Mouse (Mus musculus) lung, embryonic 15.5 days (tissue): ENCODE data around the gene Gclc. TPM values are rescaled to one million over a fixed set of nuclear protein-coding genes. Genes with fewer than 3 reads are reported as not detected.
A peak's percentile ranks its signal among the peaks of the same experiment; 100 is the strongest.

Experiments
- ATAC-seq: fragments of 200-750 bp; cut with Nextera tagmentation; 2 replicates; pipeline ENCODE4 v1.8.0; 2017; ENCODE audit warnings: moderate number of reproducible peaks, borderline replicate concordance; ENCODE audit not compliant: low FRiP score, low TSS enrichment; ENCODE audit errors: extremely low read depth
- H3K27ac ChIP-seq: fragments of 300-500 bp; sonication (generic); 2 replicates; pipeline ENCODE4 v1.5.1; 2015; ENCODE audit warnings: moderate library complexity, mild to moderate bottlenecking, inconsistent platforms
- H3K27me3 ChIP-seq: fragments of 300-500 bp; sonication (generic); 2 replicates; pipeline ENCODE4 v1.6.1; 2015; ENCODE audit warnings: inconsistent platforms
- H3K36me3 ChIP-seq: fragments of 300-500 bp; sonication (generic); 2 replicates; pipeline ENCODE4 v1.6.1; 2015; ENCODE audit warnings: inconsistent platforms
- H3K4me1 ChIP-seq: fragments of 300-500 bp; sonication (generic); 2 replicates; pipeline ENCODE4 v1.6.1; 2015; ENCODE audit warnings: inconsistent platforms
- H3K4me2 ChIP-seq: fragments of 300-500 bp; sonication (generic); 2 replicates; pipeline ENCODE4 v1.6.1; 2015; ENCODE audit warnings: inconsistent platforms, mild to moderate bottlenecking, moderate library complexity
- H3K4me3 ChIP-seq: fragments of 300-500 bp; sonication (generic); 2 replicates; pipeline ENCODE4 v1.5.1; 2015; ENCODE audit warnings: mild to moderate bottlenecking, inconsistent platforms
- H3K9ac ChIP-seq: fragments of 300-500 bp; sonication (generic); 2 replicates; pipeline ENCODE4 v1.6.1; 2015; ENCODE audit warnings: inconsistent platforms
- H3K9me3 ChIP-seq: fragments of 300-500 bp; sonication (generic); 2 replicates; pipeline ENCODE4 v1.6.1; 2016; ENCODE audit warnings: inconsistent platforms
- WGBS: fragments of 180-500 bp; shearing (Covaris S2); methylation state at CpG from one replicate; pipeline ENCODE4 v1.1.7; 2015; 5-methylcytosine and 5-hydroxymethylcytosine counted together
- polyA plus RNA-seq: library from polyadenylated mRNA; unstranded; fragments of >200 nt; fragmentation: Nextera tagmentation; extraction: Ambion mirVana; gene quantifications from 2 replicates; pipeline ENCODE4 v1.2.1, GENCODE M21; 2015

Gene Gclc
- polyA plus RNA-seq: 16.1 and 19.8 TPM in 2 replicates

GRCm38 (mm10) chr9:77753853-77754727, at the start of gene Gclc:
TSS of gene Gclc (plus strand) at chr9:77754535.
- H3K27ac ChIP-seq: peak within 1 kb of the TSS; percentile 93
- peak within 1 kb of the TSS; percentile 92 for H3K4me3 ChIP-seq
- H3K4me1 ChIP-seq: peaks cover 25% of the 10 kb centered on the region
- H3K36me3 ChIP-seq: no peaks in the 10 kb centered on the region
- H3K9ac ChIP-seq: peak within 1 kb of the TSS; percentile 79
- H3K27me3 ChIP-seq: no peaks in the 10 kb centered on the region
- 7% methylated on average over 54 of the region's 54 CpGs for WGBS
- peak within 1 kb of the TSS; percentile 65 for H3K4me2 ChIP-seq
- no peaks in the 10 kb centered on the region for H3K9me3 ChIP-seq
- peak; percentile 74 for ATAC-seq

- Histone ChIP-seq H3K27me3 (no peaks in the 10 kb centered on the region), H3K4me3 (no peak overlapping the region), H3K27ac (no peak overlapping the region), H3K9me3 (no peaks in the 10 kb centered on the region), H3K4me2 (no peak overlapping the region), H3K4me1 (no peaks in the 10 kb centered on the region), H3K9ac (no peak overlapping the region), H3K36me3 (no peaks in the 10 kb centered on the region)
- 79% methylated on average over 6 of the region's 6 CpGs for WGBS
- no peak for ATAC-seq
Measured at GRCm38 (mm10) chr9:77706515-77706914, 47.8 kb upstream of the Gclc start.

GRCm38 (mm10) chr9:77707433-77708139, 46.7 kb upstream of the Gclc start:
- Histone ChIP-seq H3K4me3 (no peak overlapping the region), H3K27me3 (no peaks in the 10 kb centered on the region), H3K9ac (no peak overlapping the region), H3K36me3 (no peaks in the 10 kb centered on the region), H3K4me2 (no peak overlapping the region), H3K4me1 (no peaks in the 10 kb centered on the region), H3K27ac (no peak overlapping the region), H3K9me3 (no peaks in the 10 kb centered on the region)
- no peak for ATAC-seq
- WGBS: 59% methylated on average over 9 of the region's 9 CpGs

GRCm38 (mm10) chr9:77708950-77709349, 45.4 kb upstream of the Gclc start:
- Histone ChIP-seq H3K36me3 (no peaks in the 10 kb centered on the region), H3K9ac (no peak overlapping the region), H3K27ac (no peak overlapping the region), H3K4me3 (no peak overlapping the region), H3K4me2 (no peak overlapping the region), H3K9me3 (no peaks in the 10 kb centered on the region), H3K27me3 (no peaks in the 10 kb centered on the region), H3K4me1 (no peaks in the 10 kb centered on the region)
- 65% methylated on average over 5 of the region's 5 CpGs for WGBS
- no peak for ATAC-seq

- Histone ChIP-seq H3K9me3 (no peaks in the 10 kb centered on the region), H3K4me1 (no peaks in the 10 kb centered on the region), H3K4me2 (no peak overlapping the region), H3K36me3 (no peaks in the 10 kb centered on the region), H3K9ac (no peak overlapping the region), H3K4me3 (no peak overlapping the region), H3K27ac (no peak overlapping the region), H3K27me3 (no peaks in the 10 kb centered on the region)
- no peak for ATAC-seq
- WGBS: 82% methylated on average over 5 of the region's 5 CpGs
Measured at GRCm38 (mm10) chr9:77711021-77711569, 43.2 kb upstream of the Gclc start.

- no peak overlapping the region for H3K4me2 ChIP-seq
- H3K36me3 ChIP-seq: no peaks in the 10 kb centered on the region
- no peak overlapping the region for H3K4me3 ChIP-seq
- H3K4me1 ChIP-seq: no peaks in the 10 kb centered on the region
- ATAC-seq: no peak
- no peaks in the 10 kb centered on the region for H3K9me3 ChIP-seq
- H3K9ac ChIP-seq: no peak overlapping the region
- 34% methylated on average over 3 of the region's 3 CpGs for WGBS
- no peak overlapping the region for H3K27ac ChIP-seq
- H3K27me3 ChIP-seq: no peaks in the 10 kb centered on the region
Measured at GRCm38 (mm10) chr9:77712816-77713215, 41.5 kb upstream of the Gclc start.

GRCm38 (mm10) chr9:77713301-77713700, 41.0 kb upstream of the Gclc start:
- 67% methylated on average over 5 of the region's 5 CpGs for WGBS
- H3K27me3 ChIP-seq: no peaks in the 10 kb centered on the region
- H3K9me3 ChIP-seq: no peaks in the 10 kb centered on the region
- peaks cover 2% of the 10 kb centered on the region for H3K4me1 ChIP-seq
- H3K27ac ChIP-seq: no peak overlapping the region
- no peak overlapping the region for H3K4me3 ChIP-seq
- H3K36me3 ChIP-seq: no peaks in the 10 kb centered on the region
- no peak overlapping the region for H3K4me2 ChIP-seq
- no peak overlapping the region for H3K9ac ChIP-seq
- no peak for ATAC-seq

GRCm38 (mm10) chr9:77715262-77715661, 39.1 kb upstream of the Gclc start:
- Histone ChIP-seq H3K27ac (no peak overlapping the region), H3K27me3 (no peaks in the 10 kb centered on the region), H3K36me3 (no peaks in the 10 kb centered on the region), H3K9me3 (no peaks in the 10 kb centered on the region), H3K4me1 (peaks cover 11% of the 10 kb centered on the region), H3K4me3 (no peak overlapping the region), H3K4me2 (no peak overlapping the region), H3K9ac (no peak overlapping the region)
- no peak for ATAC-seq
- WGBS: 86% methylated on average over 2 of the region's 2 CpGs

GRCm38 (mm10) chr9:77716009-77716408, 38.3 kb upstream of the Gclc start:
- Histone ChIP-seq H3K27me3 (no peaks in the 10 kb centered on the region), H3K4me3 (no peak overlapping the region), H3K4me1 (peaks cover 11% of the 10 kb centered on the region), H3K36me3 (no peaks in the 10 kb centered on the region), H3K9ac (no peak overlapping the region), H3K27ac (no peak overlapping the region), H3K4me2 (no peak overlapping the region), H3K9me3 (no peaks in the 10 kb centered on the region)
- WGBS: 71% methylated on average over 1 of the region's 1 CpGs
- ATAC-seq: no peak

- H3K36me3 ChIP-seq: no peaks in the 10 kb centered on the region
- ATAC-seq: no peak
- H3K9ac ChIP-seq: no peak overlapping the region
- no peaks in the 10 kb centered on the region for H3K9me3 ChIP-seq
- H3K4me2 ChIP-seq: no peak overlapping the region
- peaks cover 11% of the 10 kb centered on the region for H3K4me1 ChIP-seq
- no peak overlapping the region for H3K4me3 ChIP-seq
- H3K27me3 ChIP-seq: no peaks in the 10 kb centered on the region
- 0 out of 2 replicates have a peak overlapping the region, but pooled peaks have one; percentile 53 for H3K27ac ChIP-seq
- 51% methylated on average over 5 of the region's 5 CpGs for WGBS
Measured at GRCm38 (mm10) chr9:77717831-77718435, 36.4 kb upstream of the Gclc start.

- Histone ChIP-seq H3K36me3 (no peaks in the 10 kb centered on the region), H3K9me3 (no peaks in the 10 kb centered on the region), H3K9ac (no peak overlapping the region), H3K4me3 (no peak overlapping the region), H3K27ac (peak overlapping the region; percentile 53), H3K27me3 (no peaks in the 10 kb centered on the region), H3K4me1 (peaks cover 11% of the 10 kb centered on the region), H3K4me2 (no peak overlapping the region)
- ATAC-seq: no peak
- WGBS: 59% methylated on average over 8 of the region's 8 CpGs
Measured at GRCm38 (mm10) chr9:77718816-77719411, 35.4 kb upstream of the Gclc start.
